Mouse (Mus musculus): ENCODE data around the gene Proca1.

Gene Proca1

GRCm38 (mm10) chr11:78166161-78166560 lies 27.0 kb upstream of the Proca1 start:
- no peak for DNase-seq

DNA sequence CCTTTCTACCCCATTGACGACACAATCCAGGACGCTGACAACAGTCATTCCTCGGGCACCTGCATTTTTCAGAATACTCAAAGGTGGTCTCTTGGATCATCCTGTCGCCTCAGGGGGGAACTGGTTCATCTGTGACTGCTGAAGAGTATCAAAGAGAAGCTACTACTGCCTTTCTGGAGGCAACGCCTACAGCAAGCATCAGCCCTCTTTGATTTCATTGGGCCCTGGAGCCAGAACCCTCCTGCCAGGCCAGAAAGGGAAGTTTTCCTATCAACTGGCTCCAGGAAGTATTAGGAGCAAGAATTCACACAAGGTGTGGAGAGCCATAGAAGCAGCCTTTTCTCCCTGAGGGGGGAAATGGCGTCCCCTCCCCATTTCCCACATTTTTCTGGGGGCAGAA lies 26.6 kb upstream of the Proca1 start:
- no peak for DNase-seq

DNA sequence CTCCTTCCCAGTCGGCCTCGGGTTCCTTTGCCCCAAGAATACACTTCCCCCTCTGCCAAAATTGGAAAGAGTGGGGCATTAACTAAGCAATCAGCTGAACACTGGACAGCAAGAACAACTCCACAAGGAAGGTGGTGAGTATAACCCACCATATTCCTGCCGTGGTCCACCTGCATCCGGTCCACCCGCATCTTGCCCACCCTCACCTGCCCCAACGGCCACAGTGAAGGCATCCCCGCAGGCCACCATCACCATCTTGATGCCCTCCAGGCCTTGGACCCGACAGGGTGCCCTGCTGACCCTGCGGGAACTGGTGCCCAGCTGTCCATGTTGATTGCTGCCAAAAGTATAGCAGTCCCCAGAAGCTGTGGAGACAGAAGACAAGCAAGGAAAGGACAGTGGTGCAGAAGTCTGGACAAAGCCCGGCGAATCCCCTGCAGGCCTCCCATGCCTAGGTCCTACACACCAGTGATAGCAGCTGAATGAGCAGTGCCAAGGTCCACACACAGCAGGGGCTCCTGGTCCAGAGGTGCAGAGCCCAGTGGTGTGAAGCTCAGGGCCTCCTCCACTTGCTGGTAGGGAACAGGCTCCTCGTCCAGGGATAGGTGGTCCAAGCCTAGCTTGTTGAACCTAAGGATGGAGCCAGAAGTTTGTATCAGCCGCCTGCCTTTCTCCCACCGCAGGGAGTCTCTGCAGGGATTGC lies 25.8 kb upstream of the Proca1 start:
- DNase-seq = no peak

- peak; percentile 37 for DNase-seq
Measured at GRCm38 (mm10) chr11:78168541-78169468, 24.4 kb upstream of the Proca1 start.

DNA sequence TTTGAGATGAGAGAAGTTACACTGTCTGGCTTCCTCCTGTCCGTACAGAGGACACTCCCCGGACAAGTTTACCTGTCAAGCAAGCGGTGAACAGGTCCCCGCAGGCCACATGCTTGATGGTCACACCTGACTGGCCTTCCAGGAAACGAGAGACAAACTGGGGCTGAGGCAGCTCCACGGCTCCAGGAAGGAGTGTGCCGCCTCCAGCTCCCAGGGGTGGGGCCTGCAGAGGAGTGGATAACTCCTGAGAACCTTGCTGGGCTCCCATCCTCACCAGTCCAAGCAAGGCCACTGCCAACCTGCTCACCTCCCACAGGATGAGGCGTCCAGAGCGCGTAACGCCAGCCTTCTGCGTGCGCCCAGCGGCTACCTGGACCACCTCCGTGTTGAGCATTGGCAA lies 22.9 kb upstream of the Proca1 start:
- DNase-seq = peak; percentile 50

DNA sequence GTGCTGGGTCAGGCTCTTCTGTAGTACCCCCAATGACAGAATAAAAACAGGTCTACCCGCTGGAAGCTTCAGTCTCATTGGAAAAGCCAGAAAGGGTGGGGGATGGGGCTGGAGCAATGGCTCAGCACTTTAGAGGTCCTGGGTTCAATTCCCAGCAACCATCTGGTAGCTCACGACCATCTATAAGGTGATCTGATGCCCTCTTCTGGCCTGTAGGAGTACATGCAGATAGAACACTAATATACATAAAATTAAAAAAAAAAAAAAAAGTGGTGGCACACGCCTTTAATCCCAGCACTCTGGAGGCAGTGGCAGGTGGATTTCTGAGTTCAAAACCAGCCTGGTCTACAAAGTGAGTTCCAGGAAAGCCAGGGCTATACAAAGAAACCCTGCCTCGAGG lies 21.9 kb upstream of the Proca1 start:
- no peak for DNase-seq

DNA sequence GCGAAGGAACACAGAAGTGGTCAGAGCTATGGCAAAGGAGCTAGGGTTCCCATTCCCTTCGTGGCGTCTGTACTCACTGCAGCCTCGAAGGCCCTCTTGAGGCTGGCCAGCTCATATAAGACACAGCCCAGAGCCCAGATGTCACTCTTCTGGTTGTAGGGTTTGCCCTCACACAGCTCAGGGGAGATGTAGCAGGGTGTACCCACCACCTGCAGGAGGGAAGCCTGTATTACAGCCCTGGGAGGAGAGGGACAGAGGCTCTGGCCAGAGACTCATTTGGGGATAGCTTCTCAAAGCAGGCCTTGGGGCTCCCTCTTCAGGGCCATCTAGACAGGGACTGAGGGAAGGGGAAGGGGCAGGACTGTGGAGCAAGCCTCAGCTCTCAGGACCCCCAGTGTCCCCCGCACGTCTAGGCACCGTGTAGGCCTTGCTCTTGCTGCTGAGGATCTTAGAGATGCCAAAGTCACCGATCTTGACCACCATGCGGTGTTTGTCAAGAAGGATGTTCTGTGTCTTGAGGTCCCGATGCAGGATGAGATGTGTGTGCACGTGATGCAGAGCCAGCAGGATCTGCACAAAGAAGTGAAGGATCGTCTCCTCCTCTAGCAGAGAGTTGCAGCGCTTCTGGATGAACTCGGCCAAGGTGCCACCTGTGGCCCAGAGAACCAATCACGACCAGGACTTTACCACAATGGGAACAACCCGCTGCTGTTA lies 21.0 kb upstream of the Proca1 start:
- peak; percentile 51 for DNase-seq

- DNase-seq = peak; percentile 45
Measured at GRCm38 (mm10) chr11:78172748-78173383, 20.3 kb upstream of the Proca1 start.

GRCm38 (mm10) chr11:78174506-78174905 lies 18.7 kb upstream of the Proca1 start:
- no peak for DNase-seq

DNA sequence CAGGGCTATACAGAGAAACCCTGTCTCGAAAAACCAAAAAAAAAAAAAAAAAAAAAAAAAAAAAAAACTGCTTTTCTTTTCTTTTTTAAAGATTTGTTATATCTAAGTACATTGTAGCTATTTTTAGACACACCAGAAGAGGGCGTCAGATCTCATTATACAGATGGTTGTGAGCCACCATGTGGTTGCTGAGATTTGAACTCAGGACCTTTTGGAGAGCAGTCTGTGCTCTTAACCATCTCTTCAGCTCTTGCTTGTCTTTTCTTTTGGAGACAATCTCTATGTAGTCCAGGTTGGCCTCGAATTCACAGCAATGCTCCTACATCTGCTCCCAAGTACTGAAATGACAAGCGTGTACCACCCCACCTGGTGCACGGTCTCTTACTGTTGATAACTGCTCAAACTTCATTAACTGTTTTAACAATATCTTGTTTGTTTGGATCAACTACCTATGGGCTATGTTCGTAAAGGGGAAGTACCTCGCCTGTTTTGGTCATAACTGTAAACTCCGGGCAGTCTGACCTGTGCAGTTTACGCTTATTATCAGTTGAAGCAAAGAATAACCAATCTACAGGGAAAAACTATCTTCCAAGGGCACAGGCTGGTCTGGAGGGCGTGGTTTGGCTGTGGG lies 17.3 kb upstream of the Proca1 start:
- DNase-seq = no peak

GRCm38 (mm10) chr11:78176402-78176862 lies 16.8 kb upstream of the Proca1 start, which contains the start of the genes Nek8 and Tlcd1:
Nek8 (minus strand) TSS chr11:78176675.
Tlcd1 (plus strand) TSS chr11:78176711.
- DNase-seq = peak; percentile 96

GRCm38 (mm10) chr11:78176905-78177331 lies 16.3 kb upstream of the Proca1 start:
- peak; percentile 33 for DNase-seq

GRCm38 (mm10) chr11:78177437-78177836 lies 15.8 kb upstream of the Proca1 start:
- DNase-seq = peak; percentile 87

- peak; percentile 98 for DNase-seq
Measured at GRCm38 (mm10) chr11:78177903-78178858, 15.0 kb upstream of the Proca1 start.

GRCm38 (mm10) chr11:78178859-78179437 lies 14.2 kb upstream of the Proca1 start:
- DNase-seq = peak; percentile 85

- no peak for DNase-seq
Measured at GRCm38 (mm10) chr11:78179438-78179999, 13.7 kb upstream of the Proca1 start.

- DNase-seq = no peak
Measured at GRCm38 (mm10) chr11:78180081-78180761, 13.0 kb upstream of the Proca1 start.

DNA sequence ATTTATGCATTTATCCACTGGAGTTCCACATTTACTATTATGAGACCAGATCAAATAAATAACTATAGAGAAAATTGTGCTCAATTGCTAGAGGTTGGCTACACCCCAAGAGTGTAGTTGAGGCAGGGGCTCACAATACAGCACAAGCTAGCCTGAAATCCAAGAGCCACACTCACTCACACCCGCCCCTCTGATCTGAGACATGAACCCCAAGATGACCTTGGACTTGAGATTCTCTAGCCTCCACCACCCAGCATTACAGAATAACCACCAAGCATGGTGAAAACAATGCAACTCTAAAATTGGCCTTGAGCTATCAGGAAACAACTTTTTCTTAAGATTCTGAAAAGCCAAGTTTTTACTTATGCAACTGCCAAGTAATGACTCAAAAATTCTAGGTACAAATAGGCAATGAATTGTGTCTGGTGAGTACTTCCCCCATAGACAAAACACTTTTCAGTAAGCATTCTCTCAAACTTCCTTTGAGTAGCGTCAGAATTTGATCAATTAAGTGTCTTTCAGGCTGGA lies 11.3 kb upstream of the Proca1 start:
- DNase-seq = no peak

DNA sequence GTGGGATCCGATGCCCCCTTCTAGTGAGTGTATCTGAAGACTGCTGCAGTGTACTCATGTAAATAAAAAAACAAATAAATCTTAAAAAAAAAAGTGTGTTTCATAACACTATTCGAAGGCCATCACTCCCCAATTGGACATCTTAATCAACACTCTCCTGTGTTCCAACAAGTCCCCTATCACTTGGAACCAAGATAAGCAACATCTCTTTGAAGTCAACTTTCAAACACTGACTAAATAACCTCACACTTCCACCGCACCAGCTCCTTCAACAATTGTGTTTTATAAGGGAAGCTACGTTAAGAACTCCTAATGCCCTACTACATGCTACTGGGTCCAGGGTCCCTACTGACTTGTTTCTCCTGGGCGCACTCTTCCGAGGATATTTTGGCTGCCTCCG lies 10.7 kb upstream of the Proca1 start:
- no peak for DNase-seq
